Mouse (Mus musculus) large intestine, adult 2 months (tissue): ENCODE measurements at regions not wholly inside any gene's neighbourhood (a gene's known extent, or its start where the extent isn't known, plus 50 kb on each side); places are given as distances from the start of the nearest gene placed in this dataset.
"Not testable (repeated sequence)": the region's sequence is repeated elsewhere in the genome, so short reads cannot be mapped to it uniquely, and the experiment has no call there.

ENCODE experiments used
- DNase-seq: peaks from one replicate; pipeline ENCODE4 v3.0.0-alpha.2; 2012; ENCODE audit warnings: low read depth, low spot score
- WGBS: fragments of 180-500 bp; shearing (Covaris S2); methylation state at CpG from one replicate; pipeline ENCODE4 v1.1.7; 2018; 5-methylcytosine and 5-hydroxymethylcytosine counted together

- no peak for DNase-seq
- 67% methylated on average over 6 of the region's 6 CpGs for WGBS
Measured at GRCm38 (mm10) chr10:119146342-119146741, 93.5 kb downstream of the Cand1 start.

DNA sequence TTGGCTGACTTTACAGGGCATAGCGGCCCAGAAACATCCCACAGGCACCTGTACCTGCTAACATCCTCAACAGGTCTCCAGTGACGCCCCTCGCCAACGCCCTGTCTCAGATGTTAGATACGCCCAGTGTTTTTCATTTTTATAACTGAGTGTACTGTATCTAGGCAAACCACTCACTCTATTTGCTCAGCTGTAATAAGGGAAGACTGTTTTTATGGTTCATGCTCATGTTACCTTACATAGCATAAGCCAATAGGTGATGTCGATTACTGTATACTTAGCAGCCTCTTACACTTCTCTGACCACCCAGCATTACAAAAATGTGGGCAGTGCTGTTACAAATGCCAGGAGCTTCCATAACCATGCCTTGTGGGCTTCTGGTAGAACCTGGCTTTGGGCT, 97.0 kb downstream of the Cand1 start:
- 39% methylated on average over 6 of the region's 6 CpGs for WGBS
- peak; percentile 63 for DNase-seq

- 30% methylated on average over 5 of the region's 5 CpGs for WGBS
- no peak for DNase-seq
Measured at GRCm38 (mm10) chr10:119142307-119142706, 97.5 kb downstream of the Cand1 start.

- WGBS: 46% methylated on average over 6 of the region's 6 CpGs
- no peak for DNase-seq
Measured at GRCm38 (mm10) chr10:119138237-119138636, 101.6 kb downstream of the Cand1 start.

DNA sequence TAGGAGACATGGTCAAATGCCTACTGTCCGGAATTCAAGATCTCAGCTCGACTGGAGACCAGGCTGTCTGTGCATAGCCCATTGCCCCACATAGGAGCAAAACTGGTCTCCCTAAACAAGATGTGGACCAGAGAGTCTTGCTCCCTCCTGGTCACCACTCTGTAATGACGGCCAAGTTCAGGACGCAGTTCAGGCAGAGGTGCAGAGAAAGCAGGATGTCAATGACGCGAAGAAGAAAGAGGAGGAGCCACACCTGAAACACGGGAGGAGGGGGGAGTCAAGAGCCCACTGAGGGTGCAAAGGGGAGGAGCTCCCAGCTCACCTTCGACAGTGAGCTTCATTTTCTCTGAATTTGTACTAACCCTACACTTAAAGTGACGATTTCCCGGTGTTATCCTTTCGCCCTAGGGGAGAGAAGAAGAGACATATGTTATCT, 104.3 kb downstream of the Cand1 start:
- WGBS: 40% methylated on average over 11 of the region's 11 CpGs
- DNase-seq: no peak

DNA sequence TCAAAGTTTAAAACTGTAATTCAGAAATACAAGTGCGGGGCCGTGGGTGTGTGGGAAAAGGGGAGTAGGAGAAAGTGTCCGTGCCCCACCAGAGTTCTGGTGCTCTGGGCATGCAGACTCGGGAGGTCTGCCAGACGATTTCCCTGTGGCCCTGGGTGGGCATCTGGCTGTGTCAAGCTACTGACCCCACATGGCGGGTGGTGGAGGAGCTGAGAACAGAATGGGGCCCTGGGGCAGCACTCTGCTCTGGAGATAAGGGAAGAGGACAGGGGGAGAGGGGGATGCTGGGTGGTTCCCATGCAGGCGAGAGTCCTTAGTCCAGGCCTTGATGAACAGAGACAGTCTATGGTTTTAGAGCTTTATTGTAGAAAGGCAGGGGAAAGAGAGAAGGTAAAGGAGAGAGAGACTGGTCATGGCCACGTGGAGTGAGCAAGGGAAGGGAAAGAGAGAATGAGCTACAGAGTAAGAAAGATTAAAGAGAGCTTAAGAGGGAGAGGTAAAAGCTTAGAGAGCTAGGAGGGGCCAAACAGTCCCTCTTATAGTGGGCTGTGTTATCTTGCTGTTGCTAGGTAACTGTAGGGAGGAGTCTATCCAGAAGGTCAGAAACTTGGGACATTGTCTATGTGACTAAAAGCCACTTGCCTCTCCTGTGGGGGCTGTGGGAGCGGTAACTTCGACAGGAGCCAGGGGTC, 104.9 kb downstream of the Cand1 start:
- DNase-seq: no peak
- WGBS: 64% methylated on average over 10 of the region's 10 CpGs

GRCm38 (mm10) chr10:119131977-119132376, 107.9 kb downstream of the Cand1 start:
- 47% methylated on average over 16 of the region's 16 CpGs for WGBS
- no peak for DNase-seq

GRCm38 (mm10) chr10:119130676-119131075, 109.2 kb downstream of the Cand1 start:
- DNase-seq: no peak
- 83% methylated on average over 6 of the region's 6 CpGs for WGBS

GRCm38 (mm10) chr10:119128035-119128434, 111.8 kb downstream of the Cand1 start:
- 91% methylated on average over 3 of the region's 3 CpGs for WGBS
- no peak for DNase-seq

- DNase-seq: no peak
- WGBS: 77% methylated on average over 5 of the region's 5 CpGs
Measured at GRCm38 (mm10) chr10:119123517-119123916, 116.3 kb downstream of the Cand1 start.

DNA sequence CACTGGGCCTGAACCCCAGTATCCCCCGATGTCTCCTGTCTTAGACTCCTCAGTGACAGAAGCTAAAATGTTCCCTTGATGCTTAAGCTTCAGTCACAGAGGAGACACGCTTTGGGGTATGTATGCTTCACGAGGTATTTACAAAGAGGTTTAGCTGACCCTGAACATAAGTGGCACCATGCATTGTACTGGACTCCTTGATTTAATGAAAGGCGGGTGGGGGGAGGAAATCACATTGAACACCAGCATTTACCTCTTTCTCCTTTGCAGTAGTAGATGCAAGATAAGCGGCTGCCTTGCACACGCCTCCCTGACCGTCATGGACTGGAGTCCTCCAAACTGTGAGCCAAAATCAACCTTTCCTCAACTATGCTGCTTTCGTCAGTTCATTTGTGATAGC, 117.5 kb downstream of the Cand1 start:
- 95% methylated on average over 8 of the region's 8 CpGs for WGBS
- no peak for DNase-seq

DNA sequence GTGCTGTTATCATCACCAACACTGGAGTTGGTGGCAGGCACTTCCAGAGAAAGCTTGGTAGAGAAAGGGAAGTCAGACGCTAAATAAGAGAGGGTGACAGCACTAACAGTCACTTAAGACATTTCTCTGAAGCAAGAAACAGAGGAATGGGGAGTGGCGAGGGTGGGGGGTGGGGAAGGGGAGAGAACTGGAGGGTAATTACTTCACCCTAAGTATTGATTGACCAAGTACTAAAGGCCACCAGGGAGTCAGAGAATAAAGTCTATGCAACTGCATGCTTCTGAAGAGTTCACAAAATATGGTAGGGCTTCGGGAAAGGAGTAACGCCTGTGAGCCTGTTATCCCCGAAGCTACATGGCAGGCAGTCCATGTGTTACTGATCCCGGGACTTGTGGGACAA, 118.3 kb downstream of the Cand1 start:
- DNase-seq: no peak
- 64% methylated on average over 6 of the region's 6 CpGs for WGBS

- WGBS: 65% methylated on average over 2 of the region's 2 CpGs
- DNase-seq: no peak
Measured at GRCm38 (mm10) chr10:119116843-119117390, 122.9 kb downstream of the Cand1 start.

GRCm38 (mm10) chr10:119115200-119115599, 124.7 kb downstream of the Cand1 start:
- not testable (repeated sequence) for DNase-seq

DNA sequence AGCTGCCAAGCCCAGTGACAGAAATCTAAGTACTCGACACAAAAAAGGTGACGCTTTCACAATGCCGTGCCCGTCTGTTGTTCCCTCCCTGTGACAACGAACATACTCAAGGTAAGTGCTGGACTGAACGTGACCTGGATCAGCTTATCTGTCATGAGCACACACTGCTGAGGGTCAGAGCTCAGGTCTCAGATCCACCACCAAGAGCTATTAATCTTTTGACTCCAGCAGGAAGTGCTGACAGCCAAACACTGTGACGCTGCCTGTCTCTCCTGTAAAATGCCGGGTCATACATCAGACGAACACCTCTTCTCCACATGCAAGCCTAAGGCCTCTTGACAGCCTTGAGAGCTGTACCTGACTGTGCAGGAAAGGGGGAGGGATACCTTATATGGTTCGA, 125.2 kb downstream of the Cand1 start:
- 42% methylated on average over 10 of the region's 10 CpGs for WGBS
- DNase-seq: no peak

- DNase-seq: no peak
- 33% methylated on average over 2 of the region's 2 CpGs for WGBS
Measured at GRCm38 (mm10) chr10:119111886-119112285, 128.0 kb downstream of the Cand1 start.

DNA sequence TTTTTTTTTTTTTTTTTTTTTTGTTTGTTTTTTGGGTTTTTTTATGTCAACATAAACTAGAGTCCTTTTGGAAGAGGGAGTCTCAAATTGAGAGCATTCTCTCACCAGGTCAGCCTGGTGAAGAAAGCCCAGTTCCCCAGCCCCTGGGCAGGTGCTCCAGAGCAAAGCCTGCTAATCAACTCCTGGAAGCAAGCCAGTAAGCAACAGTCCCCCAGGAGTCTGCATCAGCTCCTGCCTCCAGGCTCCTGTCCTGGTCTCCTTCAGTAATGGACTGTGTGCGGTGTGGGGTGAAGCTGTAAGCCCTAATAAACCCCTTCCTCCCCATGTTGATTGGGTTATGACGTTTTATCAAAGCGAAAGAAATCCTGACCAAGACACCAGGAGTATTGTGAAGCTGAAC, 128.4 kb downstream of the Cand1 start:
- 47% methylated on average over 3 of the region's 3 CpGs for WGBS
- no peak for DNase-seq

DNA sequence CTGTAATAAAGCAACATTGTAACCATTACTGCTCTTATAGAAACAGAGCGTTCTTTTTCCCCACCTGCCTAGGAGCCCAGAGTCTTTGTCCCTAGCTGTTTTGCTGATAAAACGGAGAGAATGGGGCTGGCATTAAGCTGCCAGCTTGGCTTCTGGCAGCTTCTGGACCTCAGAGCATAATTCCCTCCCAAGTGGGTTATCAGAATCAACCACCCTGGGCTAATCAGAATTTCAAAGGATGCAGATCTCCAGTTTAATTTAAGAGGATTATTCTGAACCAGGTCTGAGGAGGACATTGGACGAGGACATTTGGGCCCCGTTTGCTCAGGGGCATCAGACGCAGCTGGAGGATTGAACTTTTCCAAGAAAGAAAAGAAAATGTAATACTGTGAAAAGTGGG, 129.2 kb downstream of the Cand1 start:
- 76% methylated on average over 5 of the region's 5 CpGs for WGBS

GRCm38 (mm10) chr10:119109207-119109606, 130.6 kb downstream of the Cand1 start:
- no peak for DNase-seq
- WGBS: 52% methylated on average over 4 of the region's 4 CpGs

More for the DNA sequence above, 129.2 kb downstream of the Cand1 start:
- no peak for DNase-seq

DNA sequence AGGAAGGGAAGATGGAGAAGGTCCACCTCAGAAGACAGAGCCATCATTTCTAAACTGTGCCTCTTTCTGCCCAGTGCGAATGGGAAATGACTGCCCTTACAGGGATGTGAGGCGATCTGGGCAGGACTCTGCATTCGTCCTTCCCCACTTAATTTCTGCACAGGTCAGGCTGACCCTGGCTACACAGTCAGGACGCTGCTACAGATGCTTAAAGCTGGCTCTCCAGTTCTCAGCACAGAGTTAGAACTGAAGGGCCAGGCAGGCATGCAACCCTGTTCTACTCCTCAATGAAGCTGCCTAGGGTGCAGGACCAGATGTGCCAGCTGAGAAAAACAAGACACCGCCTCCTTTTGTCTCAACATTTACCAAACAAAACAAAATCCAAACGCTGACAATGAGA, 132.1 kb downstream of the Cand1 start:
- 58% methylated on average over 6 of the region's 6 CpGs for WGBS

GRCm38 (mm10) chr10:119106105-119106504, 133.8 kb downstream of the Cand1 start:
- 30% methylated on average over 3 of the region's 3 CpGs for WGBS
- DNase-seq: no peak

More for the DNA sequence above, 132.1 kb downstream of the Cand1 start:
- DNase-seq: no peak
